Mouse (Mus musculus) heart, embryonic 12.5 days (tissue): ENCODE measurements at regions not wholly inside any gene's neighbourhood (a gene's known extent, or its start where the extent isn't known, plus 50 kb on each side); places are given as distances from the start of the nearest gene placed in this dataset.
A peak's percentile ranks its signal among the peaks of the same experiment; 100 is the strongest.

Experiments used
- ATAC-seq: fragments of 200-750 bp; cut with Nextera tagmentation; 2 replicates; pipeline ENCODE4 v1.8.0; 2017; ENCODE audit warnings: moderate TSS enrichment, moderate library complexity; ENCODE audit not compliant: insufficient number of reproducible peaks, low FRiP score
- H3K27ac ChIP-seq: fragments of 300-500 bp; sonication (generic); 2 replicates; pipeline ENCODE4 v1.5.1; 2016; ENCODE audit warnings: mild to moderate bottlenecking, moderate library complexity; ENCODE audit not compliant: poor library complexity, severe bottlenecking
- H3K27me3 ChIP-seq: fragments of 300-500 bp; sonication (generic); replicated peaks from 2 replicates; pipeline ENCODE4 v1.6.1; 2016; ENCODE audit warnings: mild to moderate bottlenecking, moderate library complexity
- H3K36me3 ChIP-seq: fragments of 300-500 bp; sonication (generic); 2 replicates; pipeline ENCODE4 v1.6.1; 2016; ENCODE audit warnings: mild to moderate bottlenecking, moderate library complexity
- H3K4me1 ChIP-seq: fragments of 300-500 bp; sonication (generic); replicated peaks from 2 replicates; pipeline ENCODE4 v1.6.1; 2016; ENCODE audit warnings: mild to moderate bottlenecking
- H3K4me2 ChIP-seq: fragments of 300-500 bp; sonication (generic); 2 replicates; pipeline ENCODE4 v1.6.1; 2016; ENCODE audit warnings: mild to moderate bottlenecking, moderate library complexity
- H3K4me3 ChIP-seq: fragments of 300-500 bp; sonication (generic); 2 replicates; pipeline ENCODE4 v1.5.1; 2016; ENCODE audit warnings: mild to moderate bottlenecking
- H3K9ac ChIP-seq: fragments of 300-500 bp; sonication (generic); 2 replicates; pipeline ENCODE4 v1.6.1; 2016; ENCODE audit warnings: mild to moderate bottlenecking, moderate library complexity
- H3K9me3 ChIP-seq: fragments of 300-500 bp; sonication (generic); replicated peaks from 2 replicates; pipeline ENCODE4 v1.6.1; 2016; ENCODE audit warnings: mild to moderate bottlenecking, moderate library complexity
- WGBS: fragments of 180-500 bp; shearing (Covaris S2); methylation state at CpG from one replicate; pipeline ENCODE4 v1.1.7; 2016; 5-methylcytosine and 5-hydroxymethylcytosine counted together

GRCm38 (mm10) chr15:57589404-57590377 lies 112.3 kb upstream of the Slc22a22 start:
- Histone ChIP-seq H3K9ac (no peak overlapping the region), H3K27me3 (no peaks in the 10 kb centered on the region), H3K4me2 (no peak overlapping the region; the same call in 1 of the 2 replicates), H3K4me3 (no peak overlapping the region), H3K36me3 (no peaks in the 10 kb centered on the region), H3K27ac (peak overlapping the region; percentile 6; the same call in 1 of the 2 replicates), H3K9me3 (no peaks in the 10 kb centered on the region), H3K4me1 (peaks cover 26% of the 10 kb centered on the region)
- WGBS, result 39% methylated on average over 10 of the region's 12 CpGs
- ATAC-seq, result peak; percentile 44; the same call in 1 of the 2 replicates

- 13% methylated on average over 1 of the region's 1 CpGs for WGBS
- Histone ChIP-seq H3K9ac (no peak overlapping the region), H3K27ac (no peak overlapping the region), H3K36me3 (no peaks in the 10 kb centered on the region), H3K4me3 (no peak overlapping the region), H3K27me3 (no peaks in the 10 kb centered on the region), H3K4me2 (no peak overlapping the region), H3K4me1 (peaks cover 12% of the 10 kb centered on the region), H3K9me3 (no peaks in the 10 kb centered on the region)
- no peak for ATAC-seq
Observed at GRCm38 (mm10) chr15:57585411-57585810, 108.0 kb upstream of the Slc22a22 start.

GRCm38 (mm10) chr15:57584498-57584897 lies 107.1 kb upstream of the Slc22a22 start:
- Histone ChIP-seq H3K36me3 (no peaks in the 10 kb centered on the region), H3K4me3 (no peak overlapping the region), H3K27me3 (no peaks in the 10 kb centered on the region), H3K9ac (no peak overlapping the region), H3K9me3 (no peaks in the 10 kb centered on the region), H3K4me2 (no peak overlapping the region), H3K4me1 (peaks cover 3% of the 10 kb centered on the region), H3K27ac (no peak overlapping the region)
- 79% methylated on average over 11 of the region's 11 CpGs for WGBS
- ATAC-seq, result no peak

- no peaks in the 10 kb centered on the region for H3K27me3 ChIP-seq
- H3K36me3 ChIP-seq, result no peaks in the 10 kb centered on the region
- H3K9ac ChIP-seq, result no peak overlapping the region
- ATAC-seq, result no peak
- H3K9me3 ChIP-seq, result no peaks in the 10 kb centered on the region
- no peaks in the 10 kb centered on the region for H3K4me1 ChIP-seq
- no peak overlapping the region for H3K4me3 ChIP-seq
- no peak overlapping the region for H3K27ac ChIP-seq
- H3K4me2 ChIP-seq, result no peak overlapping the region
Observed at GRCm38 (mm10) chr15:57581266-57581665, 103.8 kb upstream of the Slc22a22 start.

GRCm38 (mm10) chr15:57578794-57579193 lies 101.4 kb upstream of the Slc22a22 start:
- H3K4me3 ChIP-seq, result no peak overlapping the region
- ATAC-seq, result no peak
- WGBS, result 35% methylated on average over 2 of the region's 2 CpGs
- H3K9me3 ChIP-seq, result no peaks in the 10 kb centered on the region
- no peaks in the 10 kb centered on the region for H3K4me1 ChIP-seq
- no peak overlapping the region for H3K4me2 ChIP-seq
- no peaks in the 10 kb centered on the region for H3K27me3 ChIP-seq
- H3K27ac ChIP-seq, result no peak overlapping the region
- no peaks in the 10 kb centered on the region for H3K36me3 ChIP-seq
- no peak overlapping the region for H3K9ac ChIP-seq

- H3K27me3 ChIP-seq, result no peaks in the 10 kb centered on the region
- ATAC-seq, result no peak
- WGBS, result 36% methylated on average over 2 of the region's 2 CpGs
- no peak overlapping the region for H3K4me3 ChIP-seq
- no peaks in the 10 kb centered on the region for H3K4me1 ChIP-seq
- H3K27ac ChIP-seq, result no peak overlapping the region
- H3K4me2 ChIP-seq, result no peak overlapping the region
- H3K9me3 ChIP-seq, result no peaks in the 10 kb centered on the region
- H3K36me3 ChIP-seq, result no peaks in the 10 kb centered on the region
- no peak overlapping the region for H3K9ac ChIP-seq
Observed at GRCm38 (mm10) chr15:57574080-57574618, 96.7 kb upstream of the Slc22a22 start.

GRCm38 (mm10) chr15:57572460-57572859 lies 95.0 kb upstream of the Slc22a22 start:
- Histone ChIP-seq H3K9ac (no peak overlapping the region), H3K4me1 (no peaks in the 10 kb centered on the region), H3K4me2 (no peak overlapping the region), H3K4me3 (no peak overlapping the region), H3K27me3 (no peaks in the 10 kb centered on the region), H3K9me3 (no peaks in the 10 kb centered on the region), H3K36me3 (no peaks in the 10 kb centered on the region), H3K27ac (no peak overlapping the region)
- WGBS, result 67% methylated on average over 3 of the region's 3 CpGs
- no peak for ATAC-seq

- no peaks in the 10 kb centered on the region for H3K4me1 ChIP-seq
- H3K9me3 ChIP-seq, result no peaks in the 10 kb centered on the region
- H3K4me3 ChIP-seq, result no peak overlapping the region
- H3K36me3 ChIP-seq, result no peaks in the 10 kb centered on the region
- H3K27me3 ChIP-seq, result no peaks in the 10 kb centered on the region
- 68% methylated on average over 5 of the region's 5 CpGs for WGBS
- H3K9ac ChIP-seq, result no peak overlapping the region
- H3K4me2 ChIP-seq, result no peak overlapping the region
- H3K27ac ChIP-seq, result no peak overlapping the region
- ATAC-seq, result no peak
Observed at GRCm38 (mm10) chr15:57568006-57568630, 90.7 kb upstream of the Slc22a22 start.

- Histone ChIP-seq H3K27me3 (no peaks in the 10 kb centered on the region), H3K9me3 (no peaks in the 10 kb centered on the region), H3K9ac (no peak overlapping the region), H3K4me1 (peaks cover 4% of the 10 kb centered on the region; the same call in 1 of the 2 replicates), H3K36me3 (no peaks in the 10 kb centered on the region), H3K4me2 (no peak overlapping the region), H3K4me3 (no peak overlapping the region), H3K27ac (no peak overlapping the region)
- WGBS, result 10% methylated on average over 2 of the region's 2 CpGs
- no peak for ATAC-seq
Observed at GRCm38 (mm10) chr15:57547154-57547553, 69.7 kb upstream of the Slc22a22 start.

- 71% methylated on average over 4 of the region's 4 CpGs for WGBS
- Histone ChIP-seq H3K4me2 (no peak overlapping the region), H3K4me1 (peaks cover 4% of the 10 kb centered on the region; the same call in 1 of the 2 replicates), H3K9me3 (no peaks in the 10 kb centered on the region), H3K36me3 (no peaks in the 10 kb centered on the region), H3K4me3 (no peak overlapping the region), H3K9ac (no peak overlapping the region), H3K27ac (no peak overlapping the region), H3K27me3 (no peaks in the 10 kb centered on the region)
- ATAC-seq, result no peak
Observed at GRCm38 (mm10) chr15:57545141-57545540, 67.7 kb upstream of the Slc22a22 start.

GRCm38 (mm10) chr15:57543985-57544384 lies 66.6 kb upstream of the Slc22a22 start:
- no peak for ATAC-seq
- Histone ChIP-seq H3K27me3 (no peaks in the 10 kb centered on the region), H3K9ac (no peak overlapping the region), H3K27ac (no peak overlapping the region), H3K36me3 (no peaks in the 10 kb centered on the region), H3K4me3 (no peak overlapping the region), H3K9me3 (no peaks in the 10 kb centered on the region), H3K4me2 (no peak overlapping the region), H3K4me1 (peaks cover 4% of the 10 kb centered on the region; the same call in 1 of the 2 replicates)
- WGBS, result 65% methylated on average over 3 of the region's 3 CpGs
